Mouse (Mus musculus): ENCODE results near the gene Wdr76.

- TF ChIP-seq POLR2A (IDR thresholded peaks at IDR 0.05; ENCODE audit: control insufficient read depth, low read depth, low read length) (no peak), CTCF (IDR thresholded peaks at IDR 0.05; ENCODE audit: control insufficient read depth, insufficient read depth, insufficient replicate concordance, low read depth, low read length) (no peak)
Observed at GRCm38 (mm10) chr2:121584705-121585104, 78.2 kb downstream of the Wdr76 start.
